Mouse (Mus musculus) frontal cortex, postnatal 25 days (tissue): ENCODE measurements around the gene 9430015G10Rik.

ENCODE experiments used
- DNase-seq, 2 experiments: peaks; one replicate each; pipeline ENCODE4 v3.0.0; 2022; ENCODE audit warnings: low spot score in 2 of 2

The 9430015G10Rik gene

GRCm38 (mm10) chr4:156109570-156110331, at the start of gene 9430015G10Rik:
TSS of gene 9430015G10Rik (plus strand) at chr4:156109982.
- peak; percentile 96 to 98 for DNase-seq

GRCm38 (mm10) chr4:156063861-156064509, 45.8 kb upstream of the 9430015G10Rik start:
- DNase-seq: no peak

GRCm38 (mm10) chr4:156064510-156064897, 45.3 kb upstream of the 9430015G10Rik start:
- DNase-seq: no peak

GRCm38 (mm10) chr4:156065156-156065894, 44.5 kb upstream of the 9430015G10Rik start:
- no peak for DNase-seq

GRCm38 (mm10) chr4:156067256-156067949, 42.4 kb upstream of the 9430015G10Rik start:
- DNase-seq: no peak

GRCm38 (mm10) chr4:156069701-156070100, 40.1 kb upstream of the 9430015G10Rik start:
- DNase-seq: no peak

- no peak for DNase-seq
Measured at GRCm38 (mm10) chr4:156070276-156070675, 39.5 kb upstream of the 9430015G10Rik start.

GRCm38 (mm10) chr4:156070716-156071115, 39.1 kb upstream of the 9430015G10Rik start:
- DNase-seq: no peak

- DNase-seq: no peak
Measured at GRCm38 (mm10) chr4:156076911-156077382, 32.8 kb upstream of the 9430015G10Rik start.

GRCm38 (mm10) chr4:156077499-156078301, 32.1 kb upstream of the 9430015G10Rik start:
- DNase-seq: no peak

GRCm38 (mm10) chr4:156082621-156083234, 27.1 kb upstream of the 9430015G10Rik start:
- DNase-seq: no peak

- no peak for DNase-seq
Measured at GRCm38 (mm10) chr4:156083348-156083747, 26.4 kb upstream of the 9430015G10Rik start.

- DNase-seq: no peak
Measured at GRCm38 (mm10) chr4:156084096-156084879, 25.5 kb upstream of the 9430015G10Rik start.

GRCm38 (mm10) chr4:156085256-156085655, 24.5 kb upstream of the 9430015G10Rik start:
- DNase-seq: no peak

GRCm38 (mm10) chr4:156087398-156088087, 22.2 kb upstream of the 9430015G10Rik start:
- no peak for DNase-seq

GRCm38 (mm10) chr4:156091236-156091635, 18.5 kb upstream of the 9430015G10Rik start:
- no peak for DNase-seq

- no peak for DNase-seq
Measured at GRCm38 (mm10) chr4:156092765-156093164, 17.0 kb upstream of the 9430015G10Rik start.

- DNase-seq: no peak
Measured at GRCm38 (mm10) chr4:156093758-156094157, 16.0 kb upstream of the 9430015G10Rik start.

GRCm38 (mm10) chr4:156096191-156096590, 13.6 kb upstream of the 9430015G10Rik start:
- no peak for DNase-seq
